Mouse (Mus musculus): ENCODE measurements around the gene Aagab.

DNA sequence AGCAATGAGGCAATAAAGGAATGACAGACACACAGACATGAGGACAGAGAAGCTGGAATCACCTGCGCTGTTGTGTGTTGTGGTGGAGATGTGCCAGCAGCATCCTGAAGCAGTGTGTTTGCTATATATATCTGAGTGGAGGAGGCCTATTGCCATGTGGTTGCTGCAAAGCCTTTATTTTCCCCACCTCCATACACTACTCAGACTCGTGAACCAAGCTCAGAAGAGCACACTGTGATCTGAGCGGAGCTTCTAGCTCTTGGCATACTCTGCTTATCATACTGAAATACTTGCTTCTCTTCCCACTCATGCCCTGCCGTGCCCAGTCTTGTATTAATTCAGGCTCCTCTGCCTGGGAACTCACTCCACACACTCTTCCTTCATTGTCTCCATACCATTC lies 20.7 kb upstream of the Aagab start:
- TF ChIP-seq CTCF (conservative IDR thresholded peaks at IDR 0.05; ENCODE audit: low read length) = no peak
- no peak for TF ChIP-seq NANOG (IDR thresholded peaks at IDR 0.05; ENCODE audit: borderline replicate concordance, low read length)
- no peak for TF ChIP-seq POU5F1 (IDR thresholded peaks at IDR 0.05; ENCODE audit: borderline replicate concordance, low read length)

Measured in E14TG2a.4 (cell line).